Mouse (Mus musculus) hindbrain, embryonic 14.5 days (tissue): ENCODE data around the gene Ctr9. TPM values are rescaled to one million over a fixed set of nuclear protein-coding genes. Genes with fewer than 3 reads are reported as not detected.
A peak's percentile ranks its signal among the peaks of the same experiment; 100 is the strongest.

Source experiments
- ATAC-seq: fragments of 200-750 bp; cut with Nextera tagmentation; 2 replicates; pipeline ENCODE4 v1.8.0; 2017; ENCODE audit warnings: moderate number of reproducible peaks, mild to moderate bottlenecking, moderate TSS enrichment, moderate library complexity; ENCODE audit not compliant: low FRiP score
- DNase-seq: peaks from one replicate; pipeline ENCODE4 v3.0.0-alpha.2; 2015; ENCODE audit warnings: low spot score
- H3K27ac ChIP-seq: fragments of 300-500 bp; sonication (generic); 2 replicates; pipeline ENCODE4 v1.5.1; 2014; ENCODE audit warnings: mild to moderate bottlenecking, moderate library complexity
- H3K27me3 ChIP-seq: fragments of 300-500 bp; sonication (generic); 2 replicates; pipeline ENCODE4 v1.6.1; 2014; ENCODE audit warnings: mild to moderate bottlenecking, low read length, mixed read lengths; ENCODE audit not compliant: control insufficient read depth, insufficient read depth
- H3K36me3 ChIP-seq: fragments of 300-500 bp; sonication (generic); replicated peaks from 2 replicates; pipeline ENCODE4 v1.6.1; 2014; ENCODE audit not compliant: control insufficient read depth, insufficient read depth
- H3K4me1 ChIP-seq: fragments of 300-500 bp; sonication (generic); replicated peaks from 2 replicates; pipeline ENCODE4 v1.6.1; 2014; ENCODE audit warnings: antibody characterized with exemption, low read length, mixed read lengths; ENCODE audit not compliant: control insufficient read depth, insufficient read depth
- H3K4me2 ChIP-seq: fragments of 300-500 bp; sonication (generic); replicated peaks from 2 replicates; pipeline ENCODE4 v1.6.1; 2014; ENCODE audit warnings: mild to moderate bottlenecking, moderate library complexity
- H3K4me3 ChIP-seq: fragments of 300-500 bp; sonication (generic); replicated peaks from 2 replicates; pipeline ENCODE4 v1.5.1; 2014; ENCODE audit warnings: mild to moderate bottlenecking, low read length
- H3K9ac ChIP-seq: fragments of 300-500 bp; sonication (generic); 2 replicates; pipeline ENCODE4 v1.6.1; 2014
- H3K9me3 ChIP-seq: fragments of 300-500 bp; sonication (generic); 2 replicates; pipeline ENCODE4 v1.6.1; 2016; ENCODE audit warnings: low read length; ENCODE audit not compliant: control insufficient read depth
- WGBS: fragments of 180-500 bp; shearing (Covaris S2); extraction: QIAGEN DNeasy Blood & Tissue Kit; methylation state at CpG from one replicate; pipeline ENCODE4 v1.1.7; 2014; 5-methylcytosine and 5-hydroxymethylcytosine counted together
- polyA plus RNA-seq: library from polyadenylated mRNA; unstranded; fragments of >200 nt; fragmentation: Nextera tagmentation; extraction: Ambion mirVana; gene quantifications from 2 replicates; pipeline ENCODE4 v1.2.1, GENCODE M21; 2014

Gene Ctr9
- polyA plus RNA-seq, 1 experiment from 2014 or later: 75.0 TPM

- Histone ChIP-seq H3K27me3 (no peaks in the 10 kb centered on the region), H3K27ac (0 out of 2 replicates have a peak overlapping the region, but pooled peaks have one; percentile 39), H3K36me3 (no peaks in the 10 kb centered on the region)
These were observed 4.6 kb upstream of the Ctr9 start for GRCm38 (mm10) chr7:111024068-111024594.

DNA sequence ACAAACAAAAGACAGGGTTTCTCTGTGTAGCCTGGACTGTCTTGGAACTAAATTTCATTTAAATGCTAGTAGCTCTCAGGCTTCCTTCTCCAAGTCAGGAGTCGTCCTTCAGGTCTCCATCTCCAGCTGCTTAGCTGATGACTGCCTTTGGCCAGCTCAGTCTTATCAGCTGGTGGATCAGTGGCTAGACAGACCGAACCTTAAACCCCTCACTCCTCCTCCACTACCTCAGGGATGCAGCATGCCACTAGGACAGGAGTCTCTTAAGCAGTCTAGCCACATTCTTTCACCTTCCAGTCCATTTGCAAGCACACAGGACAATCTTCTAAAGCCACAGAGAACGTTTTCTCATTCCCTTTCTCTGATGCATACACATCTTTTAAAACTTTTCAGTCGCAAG, 3.8 kb upstream of the Ctr9 start:
- Histone ChIP-seq H3K9me3 (no peaks in the 10 kb centered on the region), H3K9ac (no peak overlapping the region), H3K27me3 (no peaks in the 10 kb centered on the region), H3K4me1 (peaks cover 15% of the 10 kb centered on the region), H3K4me2 (no peak overlapping the region), H3K27ac (no peak overlapping the region), H3K4me3 (no peak overlapping the region), H3K36me3 (no peaks in the 10 kb centered on the region)
- no peak for ATAC-seq
- 68% methylated on average over 4 of the region's 4 CpGs for WGBS
- no peak for DNase-seq

More at GRCm38 (mm10) chr7:111024068-111024594, 4.6 kb upstream of the Ctr9 start:
- DNase-seq: no peak
- Histone ChIP-seq H3K4me3 (no peak overlapping the region), H3K4me1 (peaks cover 9% of the 10 kb centered on the region), H3K9me3 (no peaks in the 10 kb centered on the region), H3K4me2 (no peak overlapping the region), H3K9ac (no peak overlapping the region)
- 18% methylated on average over 8 of the region's 8 CpGs for WGBS
- no peak for ATAC-seq

DNA sequence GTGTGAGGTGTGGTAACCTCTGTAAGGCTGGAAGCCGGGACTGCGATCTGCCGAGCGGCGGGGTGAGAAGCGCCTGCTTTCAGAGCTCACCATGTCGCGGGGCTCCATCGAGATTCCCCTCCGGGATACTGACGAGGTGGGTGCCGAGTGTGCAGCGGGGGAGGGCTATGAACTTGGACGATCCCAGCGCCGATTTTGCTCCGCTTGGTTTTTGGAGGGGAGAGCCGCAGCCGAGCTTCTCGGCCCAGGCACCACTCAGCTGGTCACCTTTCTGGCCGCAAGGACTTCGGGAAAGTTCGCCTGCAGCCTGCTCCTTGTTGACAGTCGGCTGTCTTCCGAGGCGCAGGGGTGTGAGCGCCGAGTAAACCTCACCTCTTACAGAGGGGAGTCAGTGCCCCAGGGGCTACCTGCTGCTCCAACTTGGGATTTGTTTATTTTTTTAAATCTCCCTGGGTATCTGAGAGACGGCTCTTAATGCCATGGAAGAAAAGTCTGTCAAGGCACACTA, 349 bp downstream of the Ctr9 start:
- Histone ChIP-seq H3K27me3 (no peaks in the 10 kb centered on the region), H3K9me3 (no peaks in the 10 kb centered on the region), H3K27ac (peak overlapping the region; percentile 94), H3K4me1 (peaks cover 14% of the 10 kb centered on the region), H3K36me3 (peaks cover 33% of the 10 kb centered on the region), H3K4me3 (peak overlapping the region; percentile 79), H3K9ac (peak overlapping the region; percentile 71), H3K4me2 (peak overlapping the region; percentile 74)
- WGBS: under 1% methylated on average over 29 of the region's 29 CpGs
- DNase-seq (no peak), ATAC-seq (no peak)

- ATAC-seq: no peak
- H3K4me1 ChIP-seq: no peaks in the 10 kb centered on the region
- H3K9ac ChIP-seq: no peak overlapping the region
- peaks cover 100% of the 10 kb centered on the region for H3K36me3 ChIP-seq
- DNase-seq: no peak
- 81% methylated on average over 5 of the region's 5 CpGs for WGBS
- H3K4me3 ChIP-seq: no peak overlapping the region
- H3K27me3 ChIP-seq: no peaks in the 10 kb centered on the region
- no peak overlapping the region for H3K27ac ChIP-seq
- no peaks in the 10 kb centered on the region for H3K9me3 ChIP-seq
- H3K4me2 ChIP-seq: no peak overlapping the region
These were observed 20.2 kb downstream of the Ctr9 start for GRCm38 (mm10) chr7:111048920-111049319.

DNA sequence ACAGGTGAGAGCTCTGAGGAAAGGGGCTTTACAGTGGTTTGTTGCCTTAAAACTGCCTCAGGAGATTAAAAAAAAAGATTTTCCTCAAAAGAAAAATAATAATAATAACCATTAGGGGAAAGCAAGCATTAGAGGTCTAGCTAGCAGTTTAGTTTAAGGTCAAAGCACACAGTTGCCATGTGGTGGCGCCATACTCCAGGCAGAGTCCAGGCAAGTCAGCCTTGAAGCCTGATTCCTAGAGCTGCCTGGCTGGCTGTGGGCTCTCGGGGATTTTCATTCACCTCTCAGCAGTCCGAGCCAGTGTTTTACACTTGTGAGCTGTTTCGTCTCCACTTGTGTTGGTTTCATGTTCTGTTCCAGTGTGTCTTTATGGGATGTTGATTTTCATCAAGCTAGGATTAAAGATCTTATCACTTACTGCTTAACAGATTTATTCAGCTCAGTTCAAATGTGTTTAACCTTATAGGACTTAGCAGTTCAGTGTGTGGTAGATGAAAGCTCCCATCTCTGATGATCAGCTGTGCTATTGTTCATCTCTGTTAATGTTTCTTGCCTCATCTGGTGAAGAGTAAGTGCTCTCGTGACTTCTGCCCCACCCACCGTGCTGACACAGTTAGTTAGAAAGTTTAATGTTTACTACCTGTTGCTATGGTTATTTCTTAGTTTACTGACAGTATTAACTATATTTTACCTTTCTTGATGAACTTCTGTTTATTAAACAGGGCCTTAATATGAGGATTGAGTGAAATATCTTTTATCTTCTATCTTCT, 21.1 kb downstream of the Ctr9 start:
- Histone ChIP-seq H3K4me1 (no peaks in the 10 kb centered on the region), H3K36me3 (peaks cover 100% of the 10 kb centered on the region), H3K27me3 (no peaks in the 10 kb centered on the region), H3K9me3 (no peaks in the 10 kb centered on the region), H3K4me2 (no peak overlapping the region), H3K9ac (no peak overlapping the region), H3K27ac (no peak overlapping the region), H3K4me3 (no peak overlapping the region)
- DNase-seq (peak; percentile 57), ATAC-seq (no peak)
- 58% methylated on average over 6 of the region's 6 CpGs for WGBS

DNA sequence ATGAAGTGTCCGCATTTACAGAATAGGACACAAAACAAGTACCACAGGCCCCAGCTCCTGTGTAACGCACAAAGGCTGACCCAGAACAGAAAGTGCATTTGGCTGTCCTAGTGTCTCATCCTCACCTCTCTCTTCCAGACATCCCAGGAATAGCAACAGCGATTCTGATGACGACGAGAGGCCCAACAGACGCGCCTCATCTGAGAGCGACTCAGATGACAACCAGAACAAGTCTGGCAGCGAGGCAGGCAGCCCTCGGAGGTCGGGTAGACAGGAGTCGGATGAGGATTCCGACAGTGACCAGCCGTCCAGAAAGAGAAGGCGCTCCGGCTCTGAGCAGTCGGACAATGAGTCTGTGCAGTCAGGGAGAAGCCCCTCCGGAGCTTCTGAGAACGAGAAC, 26.5 kb downstream of the Ctr9 start:
- Histone ChIP-seq H3K4me2 (no peak overlapping the region), H3K9me3 (no peaks in the 10 kb centered on the region), H3K36me3 (peaks cover 75% of the 10 kb centered on the region), H3K4me1 (0 out of 2 replicates have a peak, but pooled peaks cover 7% of the 10 kb centered on the region), H3K27ac (no peak overlapping the region), H3K4me3 (no peak overlapping the region), H3K9ac (no peak overlapping the region), H3K27me3 (no peaks in the 10 kb centered on the region)
- 90% methylated on average over 19 of the region's 19 CpGs for WGBS
- ATAC-seq (no peak), DNase-seq (no peak)

GRCm38 (mm10) chr7:111055984-111056657, 27.4 kb downstream of the Ctr9 start:
- WGBS: 91% methylated on average over 3 of the region's 3 CpGs

DNA sequence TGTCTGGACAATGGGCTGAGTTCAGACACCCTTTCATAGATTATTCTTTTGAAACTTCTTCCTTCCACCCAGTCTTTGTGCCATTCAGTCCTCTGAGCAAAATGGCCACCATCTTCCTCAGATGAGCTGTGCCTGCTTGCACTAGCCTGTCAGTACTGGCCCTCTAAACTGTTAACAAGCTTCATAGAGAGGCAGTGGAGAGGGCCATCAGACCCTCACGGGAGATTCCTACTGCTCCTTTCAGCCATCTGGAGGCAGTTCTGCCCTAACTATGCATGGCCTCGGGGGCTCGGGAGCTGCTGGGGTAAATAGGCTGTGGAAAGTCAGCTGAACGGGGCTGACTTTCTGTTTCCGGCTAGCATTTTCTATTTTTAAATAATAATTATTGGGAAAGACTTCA, 30.8 kb downstream of the Ctr9 start:
- ATAC-seq: 0 out of 2 replicates have a peak, but pooled peaks have one; percentile 31
- no peaks in the 10 kb centered on the region for H3K27me3 ChIP-seq
- H3K36me3 ChIP-seq: peaks cover 32% of the 10 kb centered on the region
- 0 out of 2 replicates have a peak, but pooled peaks cover 3% of the 10 kb centered on the region for H3K9me3 ChIP-seq
- 0 out of 2 replicates have a peak, but pooled peaks cover 7% of the 10 kb centered on the region for H3K4me1 ChIP-seq
- H3K4me3 ChIP-seq: no peak overlapping the region
- WGBS: 45% methylated on average over 5 of the region's 5 CpGs
- DNase-seq: no peak
- no peak overlapping the region for H3K9ac ChIP-seq
- no peak overlapping the region for H3K4me2 ChIP-seq
- no peak overlapping the region for H3K27ac ChIP-seq

More at GRCm38 (mm10) chr7:111055984-111056657, 27.4 kb downstream of the Ctr9 start:
- DNase-seq: no peak
- Histone ChIP-seq H3K4me1 (0 out of 2 replicates have a peak, but pooled peaks cover 7% of the 10 kb centered on the region), H3K4me3 (no peak overlapping the region), H3K36me3 (peaks cover 66% of the 10 kb centered on the region), H3K27ac (no peak overlapping the region), H3K4me2 (no peak overlapping the region), H3K27me3 (no peaks in the 10 kb centered on the region), H3K9ac (no peak overlapping the region), H3K9me3 (no peaks in the 10 kb centered on the region)
- no peak for ATAC-seq

DNA sequence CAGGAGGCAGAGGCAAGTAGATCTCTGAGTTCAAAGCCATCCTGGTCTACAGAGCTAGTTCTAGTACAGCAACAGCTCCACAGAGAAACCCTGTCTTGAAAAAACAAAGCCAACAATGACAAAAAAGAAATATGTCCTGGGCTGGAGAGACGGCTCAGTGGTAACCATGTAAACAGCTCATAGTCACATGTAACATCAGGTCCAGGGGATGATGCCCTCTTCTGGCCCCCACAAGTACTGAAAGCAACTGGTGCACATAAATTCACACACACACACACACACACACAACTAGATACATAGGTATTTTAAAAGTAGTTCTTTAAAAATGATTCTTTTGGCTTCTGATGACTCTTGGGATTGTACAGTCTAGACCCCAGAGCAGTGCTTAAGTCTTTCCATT, 34.2 kb downstream of the Ctr9 start:
- H3K9ac ChIP-seq: no peak overlapping the region
- H3K27me3 ChIP-seq: no peaks in the 10 kb centered on the region
- H3K9me3 ChIP-seq: peaks cover 8% of the 10 kb centered on the region
- H3K4me2 ChIP-seq: no peak overlapping the region
- no peak overlapping the region for H3K27ac ChIP-seq
- H3K4me3 ChIP-seq: no peak overlapping the region
- 0 out of 2 replicates have a peak, but pooled peaks cover 7% of the 10 kb centered on the region for H3K4me1 ChIP-seq
- H3K36me3 ChIP-seq: peaks cover 8% of the 10 kb centered on the region
- ATAC-seq (no peak), DNase-seq (no peak)
- 100% methylated on average over 1 of the region's 1 CpGs for WGBS
